Mouse (Mus musculus): ENCODE data around the gene Ier3. TPM values are rescaled to one million over a fixed set of nuclear protein-coding genes. Genes with fewer than 3 reads are reported as not detected.

Ier3 gene
- 1 to 10 TPM; 5.2 to 6.0 TPM for total RNA-seq (2021)
- long read RNA-seq = 0 reads

DNA sequence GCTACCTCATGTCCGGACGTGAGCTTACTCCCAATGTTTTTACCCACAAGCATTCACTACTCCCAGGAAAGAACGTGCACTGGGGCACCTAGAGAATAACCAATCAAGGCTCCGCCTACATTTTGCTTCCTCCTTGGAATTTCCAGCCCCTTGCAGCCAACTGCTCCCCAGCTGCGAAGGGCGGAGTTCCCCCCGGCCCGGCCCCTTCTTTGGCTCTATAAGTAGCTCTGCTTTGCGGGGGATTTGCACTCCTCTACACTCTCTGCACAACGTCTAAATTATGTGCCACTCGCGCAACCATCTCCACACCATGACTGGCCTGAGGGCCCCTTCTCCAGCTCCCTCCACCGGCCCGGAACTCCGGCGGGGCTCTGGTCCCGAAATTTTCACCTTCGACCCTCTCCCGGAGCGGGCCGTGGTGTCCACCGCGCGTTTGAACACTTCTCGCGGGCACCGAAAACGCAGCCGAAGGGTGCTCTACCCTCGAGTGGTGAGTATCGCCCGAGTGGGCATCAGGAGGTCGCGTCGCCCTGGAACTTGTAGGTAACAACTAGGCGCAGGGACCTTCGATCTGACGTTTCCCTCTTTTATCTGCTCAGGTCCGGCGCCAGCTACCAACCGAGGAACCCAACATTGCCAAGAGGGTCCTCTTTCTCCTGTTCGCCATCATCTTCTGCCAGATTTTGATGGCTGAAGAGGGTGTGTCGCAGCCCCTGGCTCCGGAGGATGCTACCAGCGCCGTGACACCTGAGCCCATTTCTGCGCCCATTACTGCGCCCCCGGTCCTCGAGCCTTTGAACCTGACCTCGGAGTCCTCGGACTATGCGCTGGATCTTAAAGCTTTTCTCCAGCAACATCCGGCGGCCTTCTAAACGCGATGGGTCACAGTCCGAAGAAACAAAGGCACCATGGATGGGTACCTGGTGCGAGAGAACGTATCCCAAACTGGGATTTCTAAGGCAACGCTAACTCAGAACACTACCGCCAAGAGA is at the start of gene Ier3:
Ier3 (plus strand) TSS at position 246 of the 992 bp plus-strand sequence.
- DNase-seq (ENCODE audit: low spot score in 2 of 2) = no peak

DNA sequence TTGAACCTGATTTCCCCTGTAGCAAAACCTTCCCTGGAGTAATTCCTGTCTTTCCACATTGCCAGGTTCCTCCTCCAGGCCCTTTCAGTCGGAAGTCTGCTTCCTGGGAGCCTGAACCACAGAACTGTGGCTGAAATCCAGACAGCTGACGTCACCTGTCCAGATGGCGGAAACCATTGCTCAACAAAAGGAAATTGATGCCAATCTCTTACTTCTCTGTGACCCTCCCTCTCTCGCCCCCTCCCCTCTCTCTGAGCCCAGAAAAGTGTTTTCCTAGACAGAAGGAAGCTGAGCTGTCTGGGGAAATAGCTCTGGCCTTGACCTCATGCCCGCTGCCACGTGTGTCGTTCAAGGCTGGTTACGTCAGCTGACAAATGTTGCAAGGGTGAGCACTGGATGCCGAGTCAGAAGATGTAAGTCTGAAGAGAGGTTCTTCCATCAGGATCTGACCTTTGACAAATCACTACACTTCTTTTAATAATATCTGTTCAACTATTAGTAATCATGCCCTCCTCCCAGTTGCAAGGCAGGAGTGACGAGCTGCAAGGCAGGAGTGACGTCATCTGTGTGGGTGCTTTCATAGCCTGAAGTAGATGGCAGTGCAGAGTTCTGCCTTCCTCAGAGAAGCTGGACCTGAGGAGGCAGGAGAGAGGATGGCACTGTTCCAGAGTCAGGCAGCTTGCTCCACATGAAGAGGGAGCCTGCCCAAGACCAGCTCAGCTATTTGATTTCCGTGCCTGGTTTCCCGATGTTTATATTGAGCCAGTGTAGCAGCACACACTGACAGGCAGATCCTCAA is 44.5 kb upstream of the Ier3 start:
- peak; percentile 68 to 87 for DNase-seq (ENCODE audit: low spot score in 2 of 2)

DNA sequence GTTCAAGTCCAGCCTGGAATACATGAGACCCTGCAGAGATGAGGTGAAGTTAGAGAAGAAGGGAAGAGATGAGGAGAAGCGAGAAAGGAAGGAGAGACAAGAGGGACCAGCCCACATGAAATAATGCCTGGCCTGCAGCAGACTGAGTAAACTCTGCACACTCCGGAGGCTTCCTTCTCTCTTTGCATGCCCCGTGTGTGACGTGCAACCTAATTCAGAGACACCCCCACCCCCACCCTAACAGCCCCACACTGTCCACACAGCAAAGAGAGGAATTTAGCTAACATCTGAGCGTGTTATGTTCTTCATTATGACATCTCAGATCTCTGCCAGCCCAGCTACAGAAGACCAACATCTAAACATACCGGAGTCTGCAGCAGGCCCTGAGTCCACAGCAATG is 42.5 kb upstream of the Ier3 start:
- no peak for DNase-seq (ENCODE audit: low spot score in 2 of 2)

DNA sequence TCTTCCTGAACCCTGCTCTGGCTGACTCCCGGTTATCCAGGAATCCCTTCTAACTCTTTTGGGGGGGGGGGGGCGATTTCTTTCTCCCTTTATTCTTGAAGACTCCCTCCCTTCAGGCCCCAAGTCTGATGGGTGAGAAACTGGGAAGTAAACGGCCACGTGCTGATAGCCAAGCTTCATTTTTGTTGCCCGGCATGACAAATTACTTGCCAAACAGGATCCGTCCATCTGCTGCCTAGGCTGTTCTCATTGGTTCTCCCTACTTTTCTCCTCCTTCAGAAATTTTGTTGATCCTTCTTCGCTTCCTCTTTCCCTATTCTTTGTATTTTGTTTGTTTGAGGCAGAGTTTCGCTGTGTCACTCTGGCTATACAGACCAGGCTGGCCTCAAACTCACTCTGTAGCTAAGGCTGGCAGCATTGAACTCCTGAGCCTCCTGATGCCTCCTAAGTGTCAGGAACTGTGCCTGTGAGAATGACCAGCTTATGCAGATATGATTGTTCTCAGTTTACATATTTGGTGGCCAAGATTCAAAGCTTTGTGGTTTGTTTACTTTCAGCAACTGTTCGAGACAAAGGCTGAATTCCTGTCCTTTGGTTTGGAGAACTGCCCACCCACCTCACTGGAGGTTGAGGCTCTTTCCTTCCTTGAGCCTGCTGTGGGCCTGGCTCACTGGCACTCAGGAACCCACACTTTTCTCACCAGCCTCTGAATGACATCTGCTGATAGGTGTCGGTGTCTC is 41.8 kb upstream of the Ier3 start:
- DNase-seq (ENCODE audit: low spot score in 2 of 2) = no peak

DNA sequence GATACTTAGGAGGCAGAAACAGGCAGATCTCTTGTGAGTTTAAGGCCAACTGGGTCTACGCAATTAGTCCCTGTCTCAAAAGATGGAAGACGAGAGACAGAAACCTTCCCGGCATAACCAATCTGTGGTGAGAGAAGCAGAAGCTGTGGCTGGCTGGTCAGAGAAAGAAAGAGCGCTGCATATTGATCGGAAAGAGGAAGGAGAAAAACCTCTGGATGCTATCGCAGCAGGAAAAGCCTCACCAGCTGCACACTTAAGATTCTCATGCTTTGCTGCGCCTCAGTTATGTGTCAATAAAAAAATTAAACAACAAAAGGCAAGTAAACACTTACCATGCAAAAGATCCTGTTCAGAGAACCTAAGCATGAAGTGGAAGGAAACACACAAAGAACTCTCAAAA is 41.1 kb upstream of the Ier3 start:
- DNase-seq (ENCODE audit: low spot score in 2 of 2) = no peak

DNA sequence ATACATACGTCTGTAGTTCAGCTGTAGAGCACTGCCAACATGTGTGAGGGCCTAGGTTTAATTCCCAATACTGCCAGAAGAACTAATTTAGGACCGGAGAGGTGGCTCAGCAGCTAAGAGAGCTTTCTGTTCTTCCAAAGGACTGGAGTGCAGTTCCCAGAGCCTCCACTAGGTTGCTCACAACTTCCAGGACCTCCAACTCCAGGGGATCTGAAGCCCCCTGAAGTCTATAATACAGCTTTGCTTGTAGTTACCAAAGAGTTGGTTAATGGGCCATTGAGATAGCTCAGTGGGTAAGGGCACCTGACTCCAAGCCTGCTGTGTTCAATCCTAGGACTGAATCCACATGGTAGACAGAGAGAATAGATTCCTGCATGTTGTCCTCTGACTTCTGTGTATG is 39.1 kb upstream of the Ier3 start:
- DNase-seq (ENCODE audit: low spot score in 2 of 2) = no peak

DNA sequence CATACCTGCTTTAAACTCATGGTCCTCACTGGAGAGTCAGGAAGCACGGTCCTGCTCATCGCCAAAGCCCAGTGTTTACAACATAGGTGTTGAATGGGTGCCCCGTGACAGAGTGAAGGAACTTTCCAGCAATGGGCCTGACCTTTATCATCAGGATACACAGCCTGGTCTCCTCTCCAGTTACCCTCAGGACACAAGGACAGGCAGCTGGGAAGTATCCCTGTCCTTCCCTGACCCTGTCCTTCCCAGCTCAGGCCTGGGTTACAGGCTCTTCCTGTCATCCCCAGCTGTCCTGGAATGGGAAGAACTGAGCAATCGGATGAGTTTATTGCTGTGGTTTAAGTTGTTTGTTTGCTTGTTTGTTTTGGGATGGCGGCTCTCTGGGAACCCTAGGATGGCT is 38.6 kb upstream of the Ier3 start:
- DNase-seq (ENCODE audit: low spot score in 2 of 2) = no peak

DNA sequence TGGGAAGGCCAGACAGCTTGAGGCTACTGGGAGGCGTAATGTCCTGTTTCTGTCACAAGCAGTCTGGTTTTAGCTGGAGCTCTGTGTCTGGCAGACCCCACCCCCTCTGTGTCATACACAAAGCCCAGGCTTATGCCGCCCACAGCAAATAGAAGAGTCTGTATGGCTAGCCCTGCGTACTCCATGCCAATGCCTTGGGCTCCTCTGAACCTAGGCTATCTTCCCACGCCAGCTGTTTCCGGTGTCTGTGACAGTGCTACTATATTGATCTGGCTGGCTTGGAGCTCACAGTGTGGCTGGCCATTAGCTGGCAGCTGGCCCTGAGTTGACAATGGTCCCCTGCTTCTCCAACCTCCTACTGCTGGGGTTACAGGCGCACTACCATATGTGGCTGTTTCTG is 37.5 kb upstream of the Ier3 start:
- peak in 1 of 2 experiments; percentile 3 for DNase-seq (ENCODE audit: low spot score in 2 of 2)

DNA sequence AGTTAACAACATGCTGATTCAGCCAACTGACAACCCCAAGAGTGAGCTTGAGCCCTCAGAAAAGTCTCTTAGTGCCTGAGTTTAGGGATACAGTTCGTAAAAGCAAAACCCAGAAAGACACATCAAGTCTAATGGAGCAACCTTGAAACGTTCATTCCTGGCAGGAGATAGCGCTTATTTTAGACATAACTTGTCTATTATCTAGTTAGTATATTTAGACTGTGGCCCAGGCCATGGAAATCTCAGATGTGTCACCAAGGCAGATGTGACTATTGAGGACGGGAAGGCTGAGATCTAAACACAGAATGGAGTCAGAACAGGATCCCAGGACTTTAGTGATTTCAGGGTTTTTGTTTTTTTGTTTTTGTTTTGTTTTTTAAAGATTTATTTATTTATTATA is 36.3 kb upstream of the Ier3 start:
- no peak for DNase-seq (ENCODE audit: low spot score in 2 of 2)

DNA sequence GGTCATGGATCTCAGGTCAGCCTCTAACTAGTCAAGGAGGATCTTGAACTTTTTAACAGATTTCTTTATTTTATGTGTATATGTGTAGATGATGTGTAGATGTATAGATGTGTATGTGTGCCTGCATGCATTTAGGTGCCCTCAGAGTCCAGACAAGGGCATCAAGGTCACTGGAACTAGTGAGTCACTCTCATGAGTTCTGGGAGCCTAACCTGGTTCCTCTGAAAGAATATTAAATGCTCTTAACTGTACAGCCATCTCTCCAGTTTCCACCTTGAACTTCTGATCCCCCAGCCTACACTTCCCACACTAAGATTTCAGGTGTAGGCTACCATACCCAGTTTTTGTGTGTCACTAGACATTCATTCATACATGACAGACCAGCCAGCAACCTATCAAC is 34.0 kb upstream of the Ier3 start:
- DNase-seq (ENCODE audit: low spot score in 2 of 2) = no peak

DNA sequence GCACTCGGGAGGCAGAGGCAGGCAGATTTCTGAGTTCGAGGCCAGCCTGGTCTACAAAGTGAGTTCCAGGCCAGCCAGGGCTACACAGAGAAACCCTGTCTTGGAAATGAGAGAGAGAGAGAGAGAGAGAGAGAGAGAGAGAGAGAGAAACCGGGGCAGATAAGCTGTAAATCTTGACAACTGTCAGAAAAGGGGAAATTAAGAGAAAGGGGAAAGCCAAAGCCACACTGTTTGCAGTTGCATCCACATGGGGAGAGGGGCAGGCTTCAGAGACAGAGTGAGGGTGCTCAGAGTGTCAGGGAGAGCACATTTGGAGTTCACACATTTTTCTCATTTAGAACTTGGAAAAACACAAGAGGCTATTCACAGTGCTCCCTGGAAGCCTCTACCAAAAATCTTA is 33.5 kb upstream of the Ier3 start:
- no peak for DNase-seq (ENCODE audit: low spot score in 2 of 2)

DNA sequence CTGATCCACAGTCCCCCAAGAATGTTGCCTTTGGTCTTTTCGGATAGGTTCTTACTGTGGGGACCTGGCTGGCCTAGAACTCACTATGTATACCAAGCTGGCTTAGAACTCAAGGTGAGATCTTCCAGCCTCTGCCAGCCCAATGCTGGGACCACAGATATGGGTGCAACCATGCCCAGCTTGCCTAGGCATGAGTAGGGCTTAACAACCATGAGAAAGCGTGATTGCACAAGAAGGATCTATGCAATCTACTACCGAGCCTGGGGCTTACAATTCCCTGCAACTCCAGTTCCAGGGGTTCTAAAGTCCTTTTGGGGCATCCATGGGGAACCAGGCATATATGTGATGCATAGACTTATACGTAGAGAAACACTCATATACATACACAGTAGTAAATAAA is 30.6 kb upstream of the Ier3 start:
- DNase-seq (ENCODE audit: low spot score in 2 of 2) = no peak

DNA sequence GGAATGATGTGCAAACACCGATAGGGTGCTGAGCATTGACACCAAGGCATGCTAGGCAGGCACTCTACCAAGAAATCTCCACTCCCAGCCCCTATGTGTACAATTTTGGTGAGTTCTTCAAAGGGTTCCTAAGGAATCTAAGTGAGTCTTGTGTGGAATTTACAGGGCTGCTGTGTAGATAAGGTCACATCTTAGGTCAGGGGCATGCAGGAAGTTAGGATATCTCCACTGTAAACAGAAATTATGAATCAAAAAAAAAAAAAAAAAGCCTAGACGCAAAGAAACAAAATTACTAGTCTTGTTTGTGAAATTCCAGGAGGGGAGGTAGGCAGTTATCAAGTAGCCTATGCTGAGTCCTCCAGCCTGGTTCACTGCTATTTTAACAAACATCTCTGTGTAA is 28.6 kb upstream of the Ier3 start:
- no peak for DNase-seq (ENCODE audit: low spot score in 2 of 2)

DNA sequence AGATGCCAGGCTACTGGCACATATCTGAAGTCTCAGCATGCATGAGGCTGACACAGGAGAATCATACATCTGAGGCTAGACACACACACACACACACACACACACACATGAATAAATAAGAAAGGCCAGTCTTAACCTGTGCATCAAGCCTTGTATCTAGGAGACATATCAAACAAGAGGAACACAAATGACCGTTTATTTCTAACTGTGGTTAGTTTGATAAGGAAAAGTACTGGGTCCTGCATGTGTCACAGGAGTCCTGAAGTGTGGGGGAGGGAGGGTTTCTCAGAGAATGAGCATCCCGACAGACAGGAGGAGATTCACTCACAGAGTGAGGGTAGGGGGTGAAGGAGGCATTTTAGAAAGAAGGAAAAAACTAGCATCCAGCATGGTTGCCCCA is 26.4 kb upstream of the Ier3 start:
- no peak for DNase-seq (ENCODE audit: low spot score in 2 of 2)

DNA sequence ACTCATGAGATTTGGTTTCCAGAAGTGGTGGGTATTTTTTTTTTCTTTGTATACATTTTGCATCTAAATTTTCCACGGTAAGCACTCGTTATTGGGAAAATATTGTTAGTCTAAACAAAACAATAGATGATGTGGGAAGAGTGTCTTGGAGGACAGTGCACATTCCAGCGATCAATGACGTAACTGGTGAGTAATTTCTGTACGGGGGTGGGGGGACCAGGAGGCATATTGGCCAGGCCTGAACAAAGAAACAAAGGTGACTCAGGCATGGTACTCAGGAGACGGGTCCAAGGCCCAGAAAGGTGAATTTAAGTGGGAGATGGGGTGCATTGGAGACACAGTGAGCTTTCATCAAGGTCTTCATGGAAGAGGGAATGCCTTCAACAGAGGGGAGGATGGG is 25.8 kb upstream of the Ier3 start:
- no peak for DNase-seq (ENCODE audit: low spot score in 2 of 2)

DNA sequence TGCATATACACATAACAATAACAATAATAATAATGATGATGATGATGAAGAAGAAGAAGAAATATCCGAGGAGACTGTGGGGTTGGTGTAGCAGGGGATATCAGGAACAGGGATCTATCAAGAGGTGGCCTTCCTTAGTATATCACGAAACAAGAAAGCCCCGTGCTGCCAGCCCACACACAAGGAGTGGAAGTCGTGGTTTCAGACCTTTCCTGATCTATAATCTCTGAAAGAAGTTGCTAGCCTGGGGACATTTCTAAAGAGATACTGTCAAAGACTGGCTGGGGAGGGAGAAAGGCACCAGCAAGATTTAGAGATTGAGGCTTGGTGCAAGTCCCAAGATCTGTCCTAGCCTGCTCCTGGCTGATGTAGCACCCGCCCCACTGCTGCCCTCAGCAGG is 24.6 kb upstream of the Ier3 start:
- no peak for DNase-seq (ENCODE audit: low spot score in 2 of 2)

DNA sequence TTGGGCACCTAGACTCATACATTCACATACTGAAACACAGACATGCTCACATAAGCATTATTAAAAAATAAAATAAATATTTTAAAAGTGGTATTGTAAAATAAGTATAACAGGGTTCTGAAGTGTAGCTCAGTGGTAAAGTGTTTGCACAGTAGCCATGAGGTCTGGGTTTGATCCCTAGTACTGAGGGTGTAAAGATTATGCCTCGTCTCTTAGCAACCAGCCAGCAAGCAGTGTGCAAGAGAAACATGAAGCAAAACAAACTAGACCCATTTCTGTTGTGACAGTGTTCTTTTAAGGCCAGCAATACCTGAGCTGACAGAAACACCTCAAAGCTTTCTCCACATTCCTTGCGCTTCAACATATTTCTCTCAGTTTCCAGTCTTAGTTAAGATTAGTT is 20.6 kb upstream of the Ier3 start:
- no peak for DNase-seq (ENCODE audit: low spot score in 2 of 2)

DNA sequence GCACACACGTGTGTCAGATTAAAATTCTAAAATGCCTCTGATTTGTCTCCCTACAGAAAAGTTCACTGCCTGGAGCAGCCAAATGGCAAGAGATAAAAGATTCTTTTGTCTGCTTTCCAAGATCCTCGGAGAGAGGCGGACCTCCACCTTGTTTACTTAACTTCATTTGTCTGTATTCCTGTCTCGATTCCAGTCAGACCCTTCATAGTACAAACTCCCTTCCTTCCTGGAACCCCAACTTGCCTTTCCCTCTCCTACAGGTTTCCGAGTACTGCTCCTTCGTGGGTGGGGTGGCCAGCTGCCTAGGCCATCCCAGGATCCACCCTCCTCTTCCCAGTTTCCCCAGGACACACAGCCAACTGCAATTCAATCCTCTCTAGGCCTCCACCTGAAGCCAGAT is 18.5 kb upstream of the Ier3 start:
- DNase-seq (ENCODE audit: low spot score in 2 of 2) = no peak

DNA sequence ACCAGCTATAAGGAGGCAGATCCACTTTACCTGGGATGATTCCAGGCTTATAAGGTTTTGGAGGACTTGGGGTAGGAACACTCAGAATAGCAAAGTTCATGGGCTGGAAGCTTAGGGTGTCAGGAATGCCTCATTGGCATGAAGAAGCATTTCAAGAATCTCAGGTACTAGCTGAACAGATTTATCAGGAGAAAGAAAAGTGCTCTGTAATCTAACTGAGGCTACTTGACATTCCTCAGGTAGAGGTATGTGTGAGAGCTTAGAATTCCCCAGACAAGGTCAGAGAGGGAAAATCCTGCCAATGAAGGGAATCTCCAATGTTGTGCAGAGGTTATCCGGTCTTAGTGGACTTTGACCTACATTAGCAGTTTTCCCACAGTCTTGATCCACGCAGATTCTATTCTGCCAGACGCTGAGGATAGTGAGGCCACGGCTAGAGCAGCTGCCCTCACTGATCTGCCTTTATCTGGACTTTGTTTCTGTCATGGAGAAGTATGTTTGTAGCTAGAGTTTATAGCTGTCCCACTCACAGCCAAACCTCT is 17.6 kb upstream of the Ier3 start:
- DNase-seq (ENCODE audit: low spot score in 2 of 2) = no peak

DNA sequence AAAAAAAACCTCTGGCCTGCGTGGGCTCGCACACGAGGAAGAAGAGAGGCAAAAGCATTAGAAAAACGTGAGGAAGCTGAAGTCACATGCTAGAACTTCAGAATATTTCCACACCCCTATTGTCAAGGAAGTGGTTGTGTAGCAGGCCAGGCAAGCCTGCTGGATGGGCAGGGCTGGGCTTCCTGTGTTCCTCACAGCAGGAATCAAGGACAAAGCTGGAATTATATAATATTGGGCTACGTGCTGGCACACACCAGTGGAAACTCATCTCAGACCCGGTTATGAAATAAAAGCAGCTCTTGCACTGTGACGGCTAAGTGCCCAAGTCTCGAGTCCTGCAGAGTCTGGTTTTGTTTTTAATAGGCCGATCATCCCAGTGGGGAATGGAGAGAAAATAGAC is 13.4 kb upstream of the Ier3 start:
- DNase-seq (ENCODE audit: low spot score in 2 of 2) = no peak

DNA sequence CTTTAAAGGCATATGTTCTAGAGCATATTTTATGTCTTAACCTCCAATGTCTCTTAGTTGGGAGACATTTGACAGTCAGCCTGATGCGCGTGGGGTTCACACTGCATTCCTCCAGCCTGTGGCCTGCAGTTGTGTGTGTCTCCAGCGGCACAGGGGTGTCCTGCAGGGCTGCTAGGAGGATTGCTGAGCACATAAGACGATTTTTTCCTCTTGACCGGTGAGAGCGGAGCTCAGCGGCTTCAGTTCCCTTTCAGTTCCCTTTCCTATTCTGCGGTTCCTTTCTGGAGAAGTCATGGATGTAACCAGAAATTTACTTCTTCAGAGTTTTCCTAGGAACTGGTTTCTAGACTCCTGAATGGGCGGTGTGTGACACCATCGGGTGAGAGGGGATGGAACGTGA is 12.1 kb upstream of the Ier3 start:
- no peak for DNase-seq (ENCODE audit: low spot score in 2 of 2)

Measured in layer of hippocampus, adult 18-20 months (tissue).